In the genomic region with DNA sequence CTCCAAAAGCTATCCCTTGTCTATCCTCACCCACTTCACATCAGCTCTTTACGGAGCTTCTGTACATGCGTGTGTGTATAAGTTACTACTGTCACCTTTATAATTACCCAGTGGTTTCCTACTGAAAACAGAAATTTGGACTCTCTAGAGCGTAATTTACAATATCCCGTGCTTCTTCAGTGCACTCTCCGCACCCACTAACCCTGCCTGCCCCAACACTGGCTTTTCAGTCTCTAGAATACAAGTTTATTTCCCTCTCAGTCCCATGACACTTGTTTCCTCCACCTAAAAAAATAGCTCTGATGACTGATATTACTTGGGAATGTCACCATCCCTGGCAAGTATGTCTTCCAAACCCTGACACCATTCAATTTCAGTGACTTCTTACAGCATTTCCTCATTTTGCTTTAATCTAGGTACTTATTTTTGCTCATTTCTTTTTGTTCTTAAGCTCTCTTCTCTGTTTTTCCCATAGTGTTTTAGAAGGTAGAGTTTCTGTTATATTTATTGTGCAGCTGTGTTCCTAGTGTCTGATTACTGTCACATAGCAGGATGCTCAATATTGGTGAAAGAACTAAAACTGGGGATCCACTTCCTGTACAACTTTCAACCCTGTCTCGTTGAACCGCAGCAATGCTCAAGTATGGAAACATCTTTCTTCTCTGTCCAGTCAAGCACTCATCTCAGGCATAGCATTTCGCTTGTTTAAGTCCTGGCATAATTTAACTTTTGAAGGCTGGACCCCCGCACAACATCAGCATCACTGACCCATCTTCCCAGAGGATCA, we compare ENCODE assay signal across 8 mouse cellular contexts. TPM values are rescaled to one million over a fixed set of nuclear protein-coding genes. Genes with fewer than 3 reads are reported as not detected.
DNase-seq lines count a peak whose midpoint lies in the region; ATAC-seq and TF ChIP-seq lines count a peak whose summit lies in the region.

No protein-coding gene starts in this region.

- peaks cover 30% of the 10 kb centered on the region for H3K36me3 ChIP-seq in C2C12 (ENCODE audit: control insufficient read depth, insufficient read depth)
- no peaks in the 10 kb centered on the region for H3K36me3 ChIP-seq in forebrain, embryonic 13.5 days (ENCODE audit: poor library complexity, severe bottlenecking)
- peaks cover 7% of the 10 kb centered on the region; the same call in 1 of the 2 replicates for H3K36me3 ChIP-seq in liver, embryonic 14.5 days (replicated peaks; ENCODE audit: control insufficient read depth, insufficient read depth, low read depth)

- H3K79me2 ChIP-seq in C2C12 (ENCODE audit: control insufficient read depth, insufficient read depth), result peaks cover 58% of the 10 kb centered on the region

- no peaks in the 10 kb centered on the region for H3K9me3 ChIP-seq in forebrain, embryonic 13.5 days (replicated peaks)
- H3K9me3 ChIP-seq in liver, embryonic 14.5 days (ENCODE audit: control insufficient read depth, low read length), result no peaks in the 10 kb centered on the region

- H3ac ChIP-seq in C2C12 (ENCODE audit: control insufficient read depth, insufficient read length, low read depth), result peak overlapping the region; percentile 91

- DNase-seq in cerebellum, adult 9-10 months, result peak; percentile 52
- DNase-seq in cerebellum, adult 9-11 months, result no peak
- DNase-seq in liver, embryonic 14.5 days (ENCODE audit: low read depth in 3 of 3, low spot score in 3 of 3), result no peak
- no peak for DNase-seq in thymus, postnatal 14 days
- no peak for DNase-seq in c-Kit-positive CD71-positive TER-119-positive erythroid progenitor cells, embryonic 14.5 days (ENCODE audit: low spot score)
- DNase-seq in gastrocnemius, adult 18-20 months (ENCODE audit: low spot score), result no peak

- peak overlapping the region; percentile 97 for H3K27ac ChIP-seq in forebrain, embryonic 13.5 days
- H3K27ac ChIP-seq in liver, embryonic 14.5 days, result peak overlapping the region; percentile 97

- no peak for TF ChIP-seq EP300 in liver, embryonic 14.5 days (IDR thresholded peaks at IDR 0.05; ENCODE audit: low read depth)

- peak overlapping the region; percentile 53 for H3K4me3 ChIP-seq in C2C12 (ENCODE audit: insufficient read depth, poor library complexity, severe bottlenecking)
- H3K4me3 ChIP-seq in forebrain, embryonic 13.5 days, result peak overlapping the region; percentile 58
- H3K4me3 ChIP-seq in liver, embryonic 14.5 days (ENCODE audit: insufficient read depth in 1 of 2, low read depth in 2 of 2, low read length in 2 of 2), result peak overlapping the region; percentile 79 to 88

- H3K9ac ChIP-seq in forebrain, embryonic 13.5 days, result peak overlapping the region; percentile 87
- H3K9ac ChIP-seq in liver, embryonic 14.5 days (replicated peaks), result peak overlapping the region; percentile 92

- no peaks in the 10 kb centered on the region for H3K27me3 ChIP-seq in C2C12 (ENCODE audit: control insufficient read depth, insufficient read depth, insufficient read length)
- H3K27me3 ChIP-seq in forebrain, embryonic 13.5 days, result no peaks in the 10 kb centered on the region
- H3K27me3 ChIP-seq in liver, embryonic 14.5 days (ENCODE audit: control insufficient read depth, insufficient read depth, low read length), result no peaks in the 10 kb centered on the region

- H3K4me2 ChIP-seq in forebrain, embryonic 13.5 days, result peak overlapping the region; percentile 71
- H3K4me2 ChIP-seq in liver, embryonic 14.5 days (ENCODE audit: low read depth), result peak overlapping the region; percentile 82

- no peak for TF ChIP-seq CTCF in C2C12 (IDR thresholded peaks at IDR 0.05; ENCODE audit: control insufficient read depth, insufficient read depth, insufficient read length)
- TF ChIP-seq CTCF in liver, embryonic 14.5 days (IDR thresholded peaks at IDR 0.05; ENCODE audit: low read depth), result no peak

- WGBS in forebrain, embryonic 13.5 days, result 46% methylated on average over 9 of the region's 9 CpGs
- 43% methylated on average over 9 of the region's 9 CpGs for WGBS in liver, embryonic 14.5 days (ENCODE audit: insufficient replicate concordance)

- ATAC-seq in forebrain, embryonic 13.5 days, result no peak
- no peak for ATAC-seq in liver, embryonic 14.5 days (ENCODE audit: insufficient read depth)

- H3K79me3 ChIP-seq in C2C12 (ENCODE audit: low read depth), result peaks cover 57% of the 10 kb centered on the region

- H3K4me1 ChIP-seq in forebrain, embryonic 13.5 days, result peaks cover 64% of the 10 kb centered on the region
- peaks cover 40 to 43% of the 10 kb centered on the region in 2 experiments for H3K4me1 ChIP-seq in liver, embryonic 14.5 days (replicated peaks; ENCODE audit: control insufficient read depth in 2 of 2, insufficient read depth in 2 of 2, low read length in 1 of 2)

TF ChIP-seq in C2C12, 6 proteins besides CTCF, POLR2A, EP300 and RAD21:
- no peak for TF ChIP-seq MYOD1 (IDR thresholded peaks at IDR 0.05; ENCODE audit: control insufficient read depth, insufficient read length, low read depth)
- no peak for TF ChIP-seq MYOG (IDR thresholded peaks at IDR 0.05; ENCODE audit: control insufficient read depth, extremely low read depth, insufficient read length)
- TF ChIP-seq USF1 (IDR thresholded peaks at IDR 0.05; ENCODE audit: low read depth), result no peak
- no peak for TF ChIP-seq MAX (IDR thresholded peaks at IDR 0.05)
- TF ChIP-seq CEBPB (IDR thresholded peaks at IDR 0.05; ENCODE audit: low read depth), result no peak
TF ChIP-seq in C2C12: peak in this region for 0.

RNA-seq across cellular contexts. Expression of a gene that starts 0.9 kb away (rescaled TPM):
- polyA plus RNA-seq in C2C12 (2012; fragmentation: generic; extraction: Trizol), result 84.2 TPM
- 23.2 and 24.1 TPM in 2 replicates for polyA plus RNA-seq in forebrain, embryonic 13.5 days (2015; fragmentation: Nextera tagmentation; extraction: Ambion mirVana)
- 14.3 and 16.0 TPM in 2 replicates for polyA plus RNA-seq in liver, embryonic 14.5 days (2012; rRNA removed)
- polyA plus RNA-seq in liver, embryonic 14.5 days (2014; fragmentation: Nextera tagmentation; extraction: Ambion mirVana), result 19.5 and 22.4 TPM in 2 replicates
- 10 to 100 TPM; 33.0 to 33.9 TPM for total RNA-seq in gastrocnemius, adult 18-20 months (2021)

RNA-seq across cellular contexts. Expression of a gene that starts 4.3 kb away (rescaled TPM):
- polyA plus RNA-seq in C2C12 (2012; fragmentation: generic; extraction: Trizol), result 0.08 TPM
- 0.26 and 0.58 TPM in 2 replicates for polyA plus RNA-seq in forebrain, embryonic 13.5 days (2015; fragmentation: Nextera tagmentation; extraction: Ambion mirVana)
- not detected in 2 replicates for polyA plus RNA-seq in liver, embryonic 14.5 days (2012; rRNA removed)
- polyA plus RNA-seq in liver, embryonic 14.5 days (2014; fragmentation: Nextera tagmentation; extraction: Ambion mirVana), result not detected in 2 replicates
- total RNA-seq in gastrocnemius, adult 18-20 months (2021), result not detected

RNA-seq across cellular contexts. Expression of a gene that starts 8.2 kb away (rescaled TPM):
- 3.0 TPM for polyA plus RNA-seq in C2C12 (2012; fragmentation: generic; extraction: Trizol)
- 1.6 and 1.8 TPM in 2 replicates for polyA plus RNA-seq in forebrain, embryonic 13.5 days (2015; fragmentation: Nextera tagmentation; extraction: Ambion mirVana)
- 1.4 and 1.5 TPM in 2 replicates for polyA plus RNA-seq in liver, embryonic 14.5 days (2012; rRNA removed)
- polyA plus RNA-seq in liver, embryonic 14.5 days (2014; fragmentation: Nextera tagmentation; extraction: Ambion mirVana), result 0.45 and 0.58 TPM in 2 replicates
- total RNA-seq in gastrocnemius, adult 18-20 months (2021), result 10 to 100 TPM; 37.1 to 37.5 TPM

RNA-seq across cellular contexts. Expression of a gene that starts 38.2 kb away (rescaled TPM):
- 37.7 TPM for polyA plus RNA-seq in C2C12 (2012; fragmentation: generic; extraction: Trizol)
- 1.5 TPM in 2 replicates for polyA plus RNA-seq in forebrain, embryonic 13.5 days (2015; fragmentation: Nextera tagmentation; extraction: Ambion mirVana)
- polyA plus RNA-seq in liver, embryonic 14.5 days (2012; rRNA removed), result 0.44 and 0.58 TPM in 2 replicates
- 0.32 and 0.33 TPM in 2 replicates for polyA plus RNA-seq in liver, embryonic 14.5 days (2014; fragmentation: Nextera tagmentation; extraction: Ambion mirVana)
- 10 to 100 TPM; 30.6 to 31.2 TPM for total RNA-seq in gastrocnemius, adult 18-20 months (2021)

RNA-seq across cellular contexts. Expression of a gene that starts 44.2 kb away (rescaled TPM):
- polyA plus RNA-seq in C2C12 (2012; fragmentation: generic; extraction: Trizol), result 4.2 TPM
- 3.3 and 3.8 TPM in 2 replicates for polyA plus RNA-seq in forebrain, embryonic 13.5 days (2015; fragmentation: Nextera tagmentation; extraction: Ambion mirVana)
- polyA plus RNA-seq in liver, embryonic 14.5 days (2012; rRNA removed), result 0.41 and 0.42 TPM in 2 replicates
- polyA plus RNA-seq in liver, embryonic 14.5 days (2014; fragmentation: Nextera tagmentation; extraction: Ambion mirVana), result 0.06 and 0.13 TPM in 2 replicates
- 1 to 10 TPM; 3.5 to 4.0 TPM for total RNA-seq in gastrocnemius, adult 18-20 months (2021)
